Mouse (Mus musculus) CH12.LX (cell line): ENCODE measurements around the gene Prickle4.

Source experiments
- MAX ChIP-seq: IDR thresholded peaks from 2 replicates; pipeline ENCODE4 v1.6.1; 2011; ENCODE audit warnings: low read length, improper control_type of control experiment
- ZNF384 ChIP-seq: IDR thresholded peaks from 2 replicates; pipeline ENCODE4 v1.6.1; 2012; ENCODE audit warnings: low read depth, low read length, improper control_type of control experiment, inconsistent platforms

- TF ChIP-seq ZNF384 (no peak), MAX (no peak)
These were observed 13.4 kb upstream of the Prickle4 start for GRCm38 (mm10) chr17:47707961-47708360.
